Mouse (Mus musculus) cortical plate, adult 2 months (tissue): ENCODE measurements around the gene Nostrin. TPM values are rescaled to one million over a fixed set of nuclear protein-coding genes. Genes with fewer than 3 reads are reported as not detected.

Experiments
- H3K27ac ChIP-seq: fragments of 200-500 bp; 2 replicates; pipeline ENCODE4 v1.5.1; 2012; ENCODE audit warnings: low read length, control low read depth, inconsistent platforms; ENCODE audit not compliant: insufficient read depth
- H3K4me1 ChIP-seq: fragments of 200-500 bp; 2 replicates; pipeline ENCODE4 v1.6.1; 2011; ENCODE audit warnings: low read length; ENCODE audit not compliant: control insufficient read depth, insufficient read depth
- H3K4me3 ChIP-seq: fragments of 200-500 bp; 2 replicates; pipeline ENCODE4 v1.5.1; 2011; ENCODE audit warnings: mild to moderate bottlenecking, low read length, control low read depth; ENCODE audit not compliant: insufficient read depth
- CTCF ChIP-seq: fragments of 200-500 bp; IDR thresholded peaks from 2 replicates; pipeline ENCODE4 v1.5.1; 2011; ENCODE audit warnings: mild to moderate bottlenecking, control low read depth, low read length; ENCODE audit not compliant: insufficient read depth; ENCODE audit errors: extremely low read depth
- POLR2A ChIP-seq: fragments of 200-500 bp; IDR thresholded peaks from 2 replicates; pipeline ENCODE4 v1.6.1; 2011; ENCODE audit warnings: mild to moderate bottlenecking, low read length, control low read depth; ENCODE audit not compliant: insufficient read depth; ENCODE audit errors: extremely low read depth
- polyA plus RNA-seq: library from polyadenylated mRNA; depleted of rRNA; stranded (reverse); fragments of >200 nt; gene quantifications from 2 replicates; pipeline ENCODE4 v1.2.3, GENCODE M21; 2012

Gene Nostrin
- polyA plus RNA-seq, 1 experiment, result 3.2 TPM

DNA sequence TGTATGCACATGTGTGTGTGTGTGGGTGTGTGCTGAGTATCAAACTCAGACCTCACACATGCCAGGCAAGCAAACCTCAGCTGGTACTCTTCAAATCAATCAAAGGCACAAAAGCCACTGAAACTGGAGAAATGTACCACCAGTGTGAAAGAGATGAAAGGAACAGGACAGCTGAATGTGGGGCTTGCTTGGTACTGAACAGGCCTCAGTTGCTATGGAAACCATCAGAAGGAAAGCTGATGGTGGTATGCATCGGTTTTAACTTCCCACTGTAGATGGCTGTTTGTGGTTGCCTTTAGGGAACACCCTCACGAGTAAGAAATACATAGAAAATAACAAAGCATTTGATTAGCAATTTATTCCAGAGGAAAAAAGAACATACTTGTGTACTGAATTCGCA, 10.2 kb upstream of the Nostrin start:
- no peak overlapping the region for H3K4me3 ChIP-seq
- no peaks in the 10 kb centered on the region for H3K4me1 ChIP-seq
- TF ChIP-seq CTCF (no peak), POLR2A (no peak)
- no peak overlapping the region for H3K27ac ChIP-seq

- H3K4me1 ChIP-seq, result no peaks in the 10 kb centered on the region
- no peak for TF ChIP-seq POLR2A
- TF ChIP-seq CTCF, result no peak
- H3K27ac ChIP-seq, result no peak overlapping the region
- H3K4me3 ChIP-seq, result no peak overlapping the region
Measured at GRCm38 (mm10) chr2:69128321-69128720, 7.3 kb upstream of the Nostrin start.

DNA sequence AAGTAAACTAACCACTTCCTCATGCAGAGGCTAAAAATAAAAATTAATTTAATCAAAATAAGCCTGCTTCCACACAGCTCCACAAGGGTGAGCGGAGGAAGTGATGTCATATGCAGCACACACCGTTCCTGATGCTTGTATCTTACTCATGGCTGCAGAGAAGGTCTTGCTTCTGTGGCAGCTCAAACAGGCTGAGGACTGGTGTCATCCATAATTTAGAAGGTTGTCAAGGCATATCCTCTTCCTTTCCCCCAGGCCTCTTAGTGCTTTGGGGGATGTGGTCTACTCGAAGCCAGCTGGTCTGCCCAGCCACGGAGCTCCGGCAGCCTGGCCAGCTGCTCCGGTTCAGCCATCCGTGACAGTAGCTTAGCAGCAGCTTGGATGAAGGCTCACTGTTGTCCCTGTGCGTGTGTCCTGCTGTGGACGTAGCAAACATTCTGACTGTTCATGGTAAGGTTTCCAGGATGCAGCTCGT, 6.6 kb upstream of the Nostrin start:
- H3K27ac ChIP-seq, result peak overlapping the region; percentile 43
- no peak overlapping the region for H3K4me3 ChIP-seq
- no peak for TF ChIP-seq CTCF
- no peak for TF ChIP-seq POLR2A
- H3K4me1 ChIP-seq, result no peaks in the 10 kb centered on the region

GRCm38 (mm10) chr2:69129425-69130210, 6.0 kb upstream of the Nostrin start:
- Histone ChIP-seq H3K4me3 (no peak overlapping the region), H3K27ac (peak overlapping the region; percentile 43), H3K4me1 (no peaks in the 10 kb centered on the region)
- TF ChIP-seq CTCF (no peak), POLR2A (no peak)

GRCm38 (mm10) chr2:69132046-69132445, 3.6 kb upstream of the Nostrin start:
- H3K4me1 ChIP-seq, result peaks cover 4% of the 10 kb centered on the region
- TF ChIP-seq CTCF, result no peak
- TF ChIP-seq POLR2A, result no peak
- H3K4me3 ChIP-seq, result no peak overlapping the region
- H3K27ac ChIP-seq, result no peak overlapping the region

- Histone ChIP-seq H3K27ac (no peak overlapping the region), H3K4me3 (no peak overlapping the region), H3K4me1 (peaks cover 4% of the 10 kb centered on the region)
- TF ChIP-seq CTCF, result no peak
- no peak for TF ChIP-seq POLR2A
Measured at GRCm38 (mm10) chr2:69132488-69133040, 3.0 kb upstream of the Nostrin start.

DNA sequence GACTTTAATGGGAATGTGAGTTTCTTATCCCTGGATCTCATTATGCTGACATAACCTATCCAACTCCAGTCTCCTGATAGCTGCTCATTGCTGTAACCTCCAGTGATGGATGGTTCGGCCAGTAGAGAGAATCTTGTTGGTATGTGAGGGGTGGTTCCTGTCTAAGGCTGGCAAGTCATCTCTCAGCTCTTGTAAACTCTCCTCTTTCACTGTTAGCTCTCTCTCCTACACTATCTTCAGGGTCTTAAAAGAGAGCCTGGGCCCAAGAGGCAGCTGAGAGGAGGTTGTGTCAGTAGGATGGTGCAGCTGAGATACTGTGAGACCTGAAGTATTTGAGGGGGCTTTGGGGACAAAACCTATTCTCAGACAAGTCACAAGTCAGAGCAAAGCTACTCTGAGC, 1.4 kb upstream of the Nostrin start:
- H3K27ac ChIP-seq, result no peak overlapping the region
- H3K4me3 ChIP-seq, result no peak overlapping the region
- TF ChIP-seq POLR2A (no peak), CTCF (no peak)
- peaks cover 6% of the 10 kb centered on the region for H3K4me1 ChIP-seq

DNA sequence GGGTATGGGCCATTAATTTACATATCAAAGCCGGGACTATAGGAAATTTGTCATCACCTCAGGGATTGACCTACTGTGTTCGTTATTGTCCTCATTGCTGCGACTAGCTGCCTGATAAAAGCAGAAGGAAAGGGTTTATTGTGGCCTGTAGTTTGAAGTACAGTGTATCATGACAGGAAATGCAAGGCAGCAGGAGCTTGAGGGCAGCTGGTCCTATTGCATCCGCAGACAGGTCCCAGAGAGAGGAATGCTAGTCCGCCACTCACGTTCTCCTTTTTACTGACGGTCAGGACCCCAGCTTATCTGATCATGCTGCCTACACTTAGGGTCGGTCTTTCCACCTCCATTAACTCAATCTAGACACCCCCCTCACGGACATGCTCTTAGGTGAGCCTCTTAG, 663 bp upstream of the Nostrin start:
- H3K4me1 ChIP-seq, result peaks cover 6% of the 10 kb centered on the region
- H3K27ac ChIP-seq, result peak overlapping the region; percentile 79; the same call in 1 of the 2 replicates
- no peak overlapping the region for H3K4me3 ChIP-seq
- TF ChIP-seq CTCF (no peak), POLR2A (no peak)

DNA sequence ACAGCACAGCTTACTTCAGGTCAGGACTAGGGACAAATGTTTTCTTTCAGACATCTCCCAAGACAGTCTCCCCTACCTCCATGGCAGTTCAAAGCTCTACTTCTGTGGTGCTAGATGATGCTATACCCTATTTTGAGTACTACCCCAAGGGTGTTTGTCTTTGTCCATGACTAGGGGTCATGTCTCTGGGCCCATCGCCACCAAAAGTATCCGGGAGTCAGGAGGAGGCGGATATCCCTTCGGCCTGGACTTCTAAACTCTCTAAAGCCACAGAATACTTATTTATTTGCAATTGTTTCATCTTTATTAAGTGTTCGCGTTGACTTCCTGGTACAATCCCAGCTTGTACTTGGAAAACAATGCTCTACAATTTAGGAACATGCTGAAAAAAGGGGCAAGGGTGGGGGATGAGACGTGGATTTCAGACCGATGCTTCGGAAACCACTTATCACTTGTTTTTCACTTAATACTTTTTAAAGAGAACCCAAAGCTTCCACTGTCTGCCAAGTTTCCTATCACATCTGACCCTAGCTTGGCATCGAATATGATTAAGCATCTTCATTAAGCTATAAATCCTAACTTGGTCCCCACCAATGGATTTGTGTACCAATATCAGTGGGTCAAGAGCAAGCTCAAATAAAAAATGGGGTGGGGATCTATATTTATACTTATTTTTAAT, 1.9 kb downstream of the Nostrin start:
- TF ChIP-seq POLR2A (no peak), CTCF (no peak)
- no peak overlapping the region for H3K4me3 ChIP-seq
- peak overlapping the region; percentile 51; the same call in 1 of the 2 replicates for H3K27ac ChIP-seq

More for the DNA sequence above, 1.9 kb downstream of the Nostrin start:
- H3K4me1 ChIP-seq, result peaks cover 6% of the 10 kb centered on the region
